Mouse (Mus musculus) kidney, postnatal 0 days (tissue): Measurements from ENCODE around the gene Med8. TPM values are rescaled to one million over a fixed set of nuclear protein-coding genes. Genes with fewer than 3 reads are reported as not detected.

Source experiments
- ATAC-seq: fragments of 200-750 bp; cut with Nextera tagmentation; replicated peaks from 2 replicates; pipeline ENCODE4 v1.8.0; 2017; ENCODE audit warnings: low read depth, moderate number of reproducible peaks, moderate TSS enrichment, moderate library complexity; ENCODE audit not compliant: low FRiP score
- DNase-seq: peaks from one replicate; pipeline ENCODE4 v3.0.0-alpha.2; 2016; ENCODE audit warnings: low spot score
- H3K27ac ChIP-seq: fragments of 300-500 bp; sonication (generic); 2 replicates; pipeline ENCODE4 v1.5.1; 2014; ENCODE audit warnings: mild to moderate bottlenecking
- H3K27me3 ChIP-seq: fragments of 300-500 bp; sonication (generic); 2 replicates; pipeline ENCODE4 v1.6.1; 2014; ENCODE audit warnings: low read length, mixed read lengths; ENCODE audit not compliant: insufficient read depth
- H3K36me3 ChIP-seq: fragments of 300-500 bp; sonication (generic); 2 replicates; pipeline ENCODE4 v1.6.1; 2014; ENCODE audit warnings: low read length, mixed read lengths; ENCODE audit not compliant: insufficient read depth
- H3K4me1 ChIP-seq: fragments of 300-500 bp; sonication (generic); replicated peaks from 2 replicates; pipeline ENCODE4 v1.6.1; 2014; ENCODE audit warnings: antibody characterized with exemption, low read length, mixed read lengths; ENCODE audit not compliant: insufficient read depth
- H3K4me2 ChIP-seq: fragments of 300-500 bp; sonication (generic); 2 replicates; pipeline ENCODE4 v1.6.1; 2014; ENCODE audit warnings: mild to moderate bottlenecking, low read length, moderate library complexity, mixed read lengths
- H3K4me3 ChIP-seq: fragments of 300-500 bp; sonication (generic); replicated peaks from 2 replicates; pipeline ENCODE4 v1.5.1; 2014; ENCODE audit warnings: low read depth, low read length
- H3K9ac ChIP-seq: fragments of 300-500 bp; sonication (generic); 2 replicates; pipeline ENCODE4 v1.6.1; 2014; ENCODE audit warnings: low read depth, low read length
- H3K9me3 ChIP-seq: fragments of 300-500 bp; sonication (generic); replicated peaks from 2 replicates; pipeline ENCODE4 v1.6.1; 2016; ENCODE audit warnings: low read length, inconsistent platforms, mixed read lengths
- CTCF ChIP-seq: IDR thresholded peaks from 2 replicates; pipeline ENCODE4 v1.5.1; 2016; ENCODE audit warnings: antibody characterized with exemption, low read depth, mild to moderate bottlenecking, moderate library complexity
- WGBS: fragments of 180-500 bp; shearing (Covaris S2); extraction: QIAGEN DNeasy Blood & Tissue Kit; methylation state at CpG from one replicate; pipeline ENCODE4 v1.1.7; 2014; 5-methylcytosine and 5-hydroxymethylcytosine counted together
- polyA plus RNA-seq: library from polyadenylated mRNA; unstranded; fragments of >200 nt; fragmentation: Nextera tagmentation; extraction: Ambion mirVana; gene quantifications from 2 replicates; pipeline ENCODE4 v1.2.1, GENCODE M21; 2015

Gene Med8
- polyA plus RNA-seq: 89.6 and 92.8 TPM in 2 replicates

DNA sequence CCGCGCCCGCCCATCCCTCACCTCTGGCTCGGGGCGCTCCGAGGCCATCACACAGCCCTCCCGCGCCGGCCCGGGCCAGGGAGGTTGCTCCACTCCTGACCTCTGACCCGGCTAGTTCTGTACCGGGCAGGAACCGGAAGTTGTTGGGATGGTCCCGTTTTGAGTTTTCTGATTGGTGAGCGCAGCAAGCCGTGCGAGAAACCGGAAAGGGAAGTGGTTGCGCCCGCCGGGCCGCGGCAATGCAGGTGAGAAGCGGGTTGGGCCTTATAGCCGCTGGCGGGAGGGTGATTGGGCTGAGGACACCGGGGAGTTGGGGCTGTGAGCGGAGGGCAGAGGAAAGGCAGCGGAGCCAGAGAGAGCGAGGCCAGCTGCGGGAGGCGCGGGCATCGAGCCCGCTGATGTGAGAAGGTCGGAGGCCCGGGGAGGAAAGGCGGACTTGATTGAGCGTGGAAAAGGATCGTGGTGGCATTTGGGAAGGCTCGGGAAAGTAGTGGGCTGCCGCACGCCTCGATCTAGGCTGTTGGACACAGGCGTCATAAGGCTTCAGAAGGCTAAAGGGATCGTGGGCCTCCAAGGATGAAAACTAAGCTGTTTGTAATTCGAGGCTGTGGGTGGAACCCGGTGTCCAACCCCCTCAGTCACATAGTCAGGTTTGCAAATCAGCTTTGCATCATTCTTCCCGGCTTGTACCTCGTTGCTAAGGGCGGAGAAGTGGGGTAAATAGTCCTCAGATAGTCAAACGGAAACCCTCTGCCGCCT, at the start of gene Med8, which contains the start of gene Szt2:
Med8 (plus strand) TSS at position 196 of the 759 bp plus-strand sequence.
Szt2 (minus strand) TSS at position 132 of the 759 bp plus-strand sequence.
- Histone ChIP-seq H3K27me3 (no peaks in the 10 kb centered on the region), H3K27ac (peak within 1 kb of the TSS; percentile 87), H3K36me3 (peaks cover 34% of the 10 kb centered on the region), H3K9me3 (no peaks in the 10 kb centered on the region), H3K4me2 (peak within 1 kb of the TSS; percentile 72), H3K4me3 (peak within 1 kb of the TSS; percentile 92), H3K4me1 (peaks cover 12% of the 10 kb centered on the region; the same call in 1 of the 2 replicates), H3K9ac (peak within 1 kb of the TSS; percentile 92)
- ATAC-seq (peak; percentile 96), DNase-seq (peak; percentile 98)
- WGBS: under 1% methylated on average over 53 of the region's 53 CpGs
- no peak for TF ChIP-seq CTCF

DNA sequence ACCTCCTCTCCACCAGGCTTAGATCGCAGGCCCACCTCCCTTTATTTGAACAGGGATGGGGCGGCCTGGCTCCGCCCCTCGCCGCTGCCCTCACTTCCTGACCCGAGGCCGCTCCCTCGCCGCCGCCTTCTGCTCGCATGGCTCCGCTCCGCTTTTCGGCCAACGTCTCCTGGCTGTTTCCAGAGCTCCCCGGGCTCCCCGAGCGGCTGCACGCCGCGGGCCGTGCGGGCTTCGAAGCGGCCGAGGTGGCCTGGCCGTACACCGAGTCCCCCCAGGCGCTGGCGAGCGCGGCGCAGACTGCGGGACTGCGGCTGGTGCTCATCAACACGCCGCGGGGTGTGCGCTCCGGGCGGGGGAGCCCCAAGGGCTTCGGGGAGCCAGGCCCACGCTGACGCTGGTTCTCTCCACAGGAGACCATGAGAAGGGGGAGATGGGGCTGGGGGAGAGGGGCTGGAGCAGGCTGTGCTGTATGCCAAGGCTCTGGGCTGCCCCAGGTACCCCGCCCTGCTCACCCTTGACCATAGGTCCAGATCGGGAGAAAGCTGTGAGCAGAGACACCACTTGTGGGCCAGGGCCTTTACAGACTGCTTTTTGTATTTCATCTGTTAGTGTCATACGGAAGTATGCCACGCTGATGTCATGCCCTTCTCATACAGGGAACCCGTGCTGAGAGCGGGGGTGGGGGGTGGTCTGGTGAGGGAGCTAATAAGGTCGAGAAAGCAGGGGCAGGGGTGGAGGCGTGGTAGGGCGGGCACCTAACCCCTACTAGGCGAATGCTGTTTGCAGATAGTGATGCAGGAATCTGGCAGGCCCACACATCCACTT, 49.0 kb upstream of the Med8 start:
- peak overlapping the region; percentile 75 for H3K27ac ChIP-seq
- TF ChIP-seq CTCF: no peak
- DNase-seq (peak; percentile 85), ATAC-seq (peak; percentile 44)
- H3K4me2 ChIP-seq: peak overlapping the region; percentile 99
- H3K27me3 ChIP-seq: no peaks in the 10 kb centered on the region
- 3% methylated on average over 53 of the region's 54 CpGs for WGBS
- H3K9ac ChIP-seq: peak overlapping the region; percentile 83
- H3K4me3 ChIP-seq: peak overlapping the region; percentile 72
- peaks cover 10% of the 10 kb centered on the region; the same call in 1 of the 2 replicates for H3K4me1 ChIP-seq
- H3K36me3 ChIP-seq: peaks cover 29% of the 10 kb centered on the region
- no peaks in the 10 kb centered on the region for H3K9me3 ChIP-seq

DNA sequence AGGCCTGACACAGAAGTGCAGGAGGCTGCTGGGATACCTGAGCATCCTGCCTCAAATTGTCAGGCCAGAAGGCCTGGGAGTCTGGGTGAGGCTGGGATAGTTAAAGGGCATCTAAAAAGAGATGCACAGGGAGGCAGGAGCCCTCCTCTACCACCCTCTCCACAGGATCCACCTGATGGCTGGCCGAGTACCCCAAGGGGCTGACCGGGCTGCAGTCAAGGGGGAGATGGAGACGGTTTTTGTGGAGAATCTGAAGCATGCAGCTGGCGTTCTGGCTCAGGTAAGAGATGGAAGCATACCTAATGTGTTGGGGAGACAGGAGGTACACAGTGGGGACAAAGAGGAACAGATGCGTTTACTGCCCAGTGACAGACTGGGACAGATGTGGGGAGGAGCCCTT, 47.7 kb upstream of the Med8 start:
- Histone ChIP-seq H3K4me2 (no peak overlapping the region), H3K27me3 (no peaks in the 10 kb centered on the region), H3K4me1 (peaks cover 10% of the 10 kb centered on the region; the same call in 1 of the 2 replicates), H3K27ac (no peak overlapping the region), H3K9me3 (no peaks in the 10 kb centered on the region), H3K4me3 (no peak overlapping the region), H3K36me3 (peaks cover 38% of the 10 kb centered on the region), H3K9ac (no peak overlapping the region)
- no peak for TF ChIP-seq CTCF
- DNase-seq: no peak
- ATAC-seq: no peak
- WGBS: 91% methylated on average over 5 of the region's 5 CpGs

DNA sequence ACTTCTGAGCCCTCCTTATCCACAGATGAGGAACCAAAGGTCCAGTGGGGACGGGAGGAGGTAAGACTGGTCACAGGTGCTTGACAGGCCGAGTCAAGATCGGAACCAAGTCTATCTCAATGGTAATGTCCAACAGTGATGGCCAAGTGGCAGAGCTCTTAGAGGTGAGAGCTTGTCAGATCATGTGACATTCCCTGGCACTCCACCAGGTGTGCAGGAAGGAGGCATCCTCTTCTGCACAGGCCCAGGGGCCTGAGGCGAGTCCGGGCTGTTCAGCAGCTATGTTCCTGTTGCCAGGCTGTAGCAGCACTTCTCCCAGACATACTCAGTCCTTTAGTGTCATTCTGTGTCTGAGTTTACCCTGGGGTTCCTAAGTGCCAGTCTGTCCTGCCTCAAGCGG, 46.3 kb upstream of the Med8 start:
- no peak for TF ChIP-seq CTCF
- H3K36me3 ChIP-seq: peaks cover 42% of the 10 kb centered on the region
- H3K9me3 ChIP-seq: no peaks in the 10 kb centered on the region
- no peak overlapping the region for H3K27ac ChIP-seq
- 89% methylated on average over 6 of the region's 6 CpGs for WGBS
- no peak overlapping the region for H3K4me3 ChIP-seq
- no peak overlapping the region for H3K4me2 ChIP-seq
- DNase-seq (no peak), ATAC-seq (no peak)
- no peak overlapping the region for H3K9ac ChIP-seq
- peaks cover 10% of the 10 kb centered on the region; the same call in 1 of the 2 replicates for H3K4me1 ChIP-seq
- no peaks in the 10 kb centered on the region for H3K27me3 ChIP-seq

DNA sequence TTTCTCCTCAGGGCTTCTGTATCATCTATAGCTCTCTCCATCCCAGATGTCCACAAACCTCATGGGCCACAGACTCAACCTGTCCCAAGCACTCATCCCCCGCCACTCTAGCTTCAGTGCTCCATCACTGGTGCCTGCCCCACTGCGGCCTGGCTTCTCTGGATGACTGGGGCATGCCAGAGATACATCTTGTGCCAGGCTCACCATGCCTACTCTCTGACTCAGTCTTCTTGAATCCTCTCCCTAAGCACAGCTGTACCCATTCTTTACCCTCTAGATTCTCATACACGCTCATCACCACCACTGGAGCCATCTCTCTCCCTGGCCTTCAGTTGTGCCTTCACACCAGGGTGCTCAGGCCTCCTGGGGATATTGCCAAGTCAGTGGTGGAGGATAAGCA, 45.2 kb upstream of the Med8 start:
- H3K9ac ChIP-seq: no peak overlapping the region
- H3K4me1 ChIP-seq: peaks cover 10% of the 10 kb centered on the region; the same call in 1 of the 2 replicates
- 100% methylated on average over 3 of the region's 3 CpGs for WGBS
- no peak overlapping the region for H3K27ac ChIP-seq
- no peak overlapping the region for H3K4me3 ChIP-seq
- TF ChIP-seq CTCF: no peak
- DNase-seq (no peak), ATAC-seq (no peak)
- H3K27me3 ChIP-seq: no peaks in the 10 kb centered on the region
- peaks cover 53% of the 10 kb centered on the region for H3K36me3 ChIP-seq
- H3K4me2 ChIP-seq: no peak overlapping the region
- H3K9me3 ChIP-seq: no peaks in the 10 kb centered on the region

DNA sequence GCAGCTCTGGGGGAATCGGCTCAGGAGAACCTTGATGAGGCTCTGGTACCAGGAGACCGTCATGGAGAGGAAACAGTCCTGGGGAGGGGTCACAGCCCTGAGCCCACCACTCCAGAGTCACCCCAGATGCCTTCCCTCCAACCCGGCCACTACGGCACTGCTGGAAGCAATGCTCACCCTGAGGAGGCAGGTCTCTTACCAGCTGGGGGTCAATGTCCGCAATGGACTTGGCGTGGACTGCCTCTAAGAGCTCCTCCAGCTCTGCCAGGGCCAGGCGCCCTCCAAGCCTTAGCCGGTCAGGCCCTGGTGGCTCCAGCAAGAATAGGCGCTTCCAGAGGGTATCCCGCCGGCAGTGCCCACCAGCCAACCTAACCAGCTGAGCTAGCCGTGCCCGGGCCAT, 44.5 kb upstream of the Med8 start:
- DNase-seq (no peak), ATAC-seq (no peak; the same call in 1 of the 2 replicates)
- no peak overlapping the region for H3K4me2 ChIP-seq
- no peak for TF ChIP-seq CTCF
- peaks cover 10% of the 10 kb centered on the region; the same call in 1 of the 2 replicates for H3K4me1 ChIP-seq
- H3K4me3 ChIP-seq: no peak overlapping the region
- H3K9ac ChIP-seq: no peak overlapping the region
- H3K27me3 ChIP-seq: no peaks in the 10 kb centered on the region
- WGBS: 92% methylated on average over 13 of the region's 13 CpGs
- H3K27ac ChIP-seq: no peak overlapping the region
- peaks cover 59% of the 10 kb centered on the region for H3K36me3 ChIP-seq
- H3K9me3 ChIP-seq: no peaks in the 10 kb centered on the region
